Mouse (Mus musculus): ENCODE results near the gene Rab4a.
"Not testable (repeated sequence)": the region's sequence is repeated elsewhere in the genome, so short reads cannot be mapped to it uniquely, and the experiment has no call there.

The Rab4a gene

DNA sequence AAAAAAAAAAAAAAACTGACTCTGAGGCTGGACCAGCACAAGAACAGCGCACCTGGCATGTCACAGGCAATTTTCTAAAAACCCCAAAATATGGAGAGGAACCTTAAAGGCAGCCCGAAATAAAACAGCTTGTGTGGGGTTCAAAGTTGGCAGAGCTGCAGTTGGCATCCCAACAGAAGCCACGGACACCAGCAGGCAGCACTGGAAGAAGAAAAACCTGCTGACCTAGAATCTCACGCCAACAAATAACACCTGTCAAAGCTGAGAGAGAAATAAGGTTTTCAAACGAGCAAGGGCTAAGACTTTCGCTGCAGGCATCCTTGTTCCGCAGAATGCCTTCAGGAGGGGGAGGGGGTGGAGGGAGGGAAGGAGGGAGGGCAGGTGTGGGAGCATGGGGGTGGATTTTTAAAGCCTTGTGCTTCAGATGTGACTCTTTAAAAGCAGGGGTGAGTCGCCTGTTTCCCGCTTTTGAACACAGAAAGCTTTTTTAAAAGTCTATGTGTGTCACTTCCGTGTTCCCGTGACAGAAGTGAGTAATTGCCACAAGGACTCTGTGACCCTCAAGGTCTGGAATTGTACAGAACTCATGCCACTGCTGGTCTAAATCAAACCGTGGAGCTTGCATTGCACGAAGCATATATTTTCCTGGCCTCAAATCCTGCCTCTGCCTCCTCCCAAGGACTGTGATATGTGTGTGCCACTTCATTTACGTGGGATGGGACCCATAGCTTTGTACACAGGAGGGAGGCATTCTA lies 17.2 kb upstream of the Rab4a start:
- DNase-seq (ENCODE audit: low spot score in 2 of 2): no peak

DNA sequence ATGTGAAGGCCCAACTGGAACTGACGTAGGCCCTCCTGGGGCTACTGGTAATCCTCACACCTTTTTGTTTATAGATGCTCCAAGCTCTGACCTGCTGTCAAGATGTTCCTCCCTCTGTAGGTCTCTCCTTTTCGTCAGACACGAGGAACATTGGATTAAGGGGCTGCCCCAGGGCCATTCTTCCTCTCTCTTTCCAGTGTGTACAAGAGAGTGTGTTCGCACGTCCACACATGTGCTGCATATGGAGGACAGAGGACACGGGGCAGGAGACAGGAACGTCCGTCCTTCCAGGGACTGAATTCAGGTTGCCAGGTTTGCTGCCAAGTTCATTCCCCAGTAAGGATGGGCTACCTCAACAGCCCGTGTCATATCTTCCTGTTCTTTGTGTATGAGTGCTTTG lies 16.3 kb upstream of the Rab4a start:
- no peak for DNase-seq (ENCODE audit: low spot score in 2 of 2)

DNA sequence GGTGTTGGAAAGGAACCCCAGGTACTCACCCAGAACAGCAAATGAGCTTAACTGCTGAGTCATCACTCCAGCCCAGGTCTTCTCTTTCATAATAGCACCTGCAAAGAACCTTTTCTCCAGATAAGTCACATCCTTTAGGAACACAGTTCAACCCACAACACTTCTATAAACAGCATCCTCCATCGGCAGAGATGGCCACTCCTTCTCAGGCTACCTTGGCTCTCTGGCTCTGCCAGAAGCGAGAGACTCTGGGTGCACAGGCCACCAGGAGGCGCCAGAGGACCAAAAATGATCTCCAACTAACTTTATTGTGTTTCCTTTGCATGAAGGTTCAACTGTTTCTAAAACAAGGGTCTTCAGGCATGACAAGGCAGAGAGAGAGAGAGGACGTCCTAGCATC lies 15.8 kb upstream of the Rab4a start:
- DNase-seq (ENCODE audit: low spot score in 2 of 2): peak; percentile 81 to 93

DNA sequence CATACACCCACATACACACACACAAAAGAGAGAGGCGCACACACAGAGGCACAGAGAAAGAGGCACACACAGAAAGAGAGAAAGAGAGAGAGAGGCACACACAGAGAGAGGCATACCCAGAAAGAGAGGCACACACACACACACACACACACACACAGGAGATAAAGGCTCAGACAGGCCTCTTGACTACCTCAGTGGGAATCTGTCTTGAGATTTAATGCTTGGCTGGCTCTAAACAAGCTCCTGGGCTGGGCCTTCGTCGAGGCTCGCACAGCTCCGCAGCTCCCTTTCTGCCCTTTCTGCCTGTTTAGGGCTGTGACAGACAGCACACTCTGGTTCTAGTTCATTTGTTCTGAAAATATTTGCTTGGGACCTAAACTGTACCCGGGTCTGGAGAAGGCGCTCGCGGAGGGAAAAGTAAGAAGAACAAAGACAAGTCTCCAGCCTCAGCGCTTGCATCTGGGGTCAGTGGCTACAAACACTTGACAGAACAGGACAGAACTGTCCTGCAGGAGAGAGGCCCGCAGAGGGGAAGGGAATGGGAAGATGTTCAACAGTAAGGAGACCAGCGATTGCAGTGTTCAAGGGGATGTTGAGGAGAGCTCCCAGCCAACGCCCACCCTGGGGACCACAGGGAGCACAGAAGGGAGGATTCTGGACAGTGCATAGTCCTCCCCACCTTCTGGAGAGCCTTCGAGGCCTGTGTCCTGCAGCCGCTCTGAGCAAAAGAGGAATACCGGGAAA lies 14.5 kb upstream of the Rab4a start:
- DNase-seq (ENCODE audit: low spot score in 2 of 2): no peak

DNA sequence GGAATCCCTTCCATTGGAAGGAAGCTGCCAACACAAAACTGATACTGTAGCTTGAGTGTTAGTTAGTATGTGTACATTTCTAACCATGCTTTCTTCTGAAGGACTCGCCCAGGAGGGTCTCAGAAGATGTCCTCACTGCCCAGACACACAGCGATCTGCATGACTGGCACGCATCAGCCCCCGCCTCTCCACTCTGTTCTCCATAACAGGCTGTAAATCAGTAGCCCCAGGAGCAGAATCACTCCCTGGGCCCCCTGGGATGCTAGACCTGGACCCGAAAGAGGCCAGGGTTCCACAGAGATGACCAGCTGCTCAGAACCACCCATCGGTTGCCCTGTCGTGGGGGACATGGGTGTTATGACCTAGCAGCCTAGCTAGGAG lies 13.9 kb upstream of the Rab4a start:
- DNase-seq (ENCODE audit: low spot score in 2 of 2): no peak

DNA sequence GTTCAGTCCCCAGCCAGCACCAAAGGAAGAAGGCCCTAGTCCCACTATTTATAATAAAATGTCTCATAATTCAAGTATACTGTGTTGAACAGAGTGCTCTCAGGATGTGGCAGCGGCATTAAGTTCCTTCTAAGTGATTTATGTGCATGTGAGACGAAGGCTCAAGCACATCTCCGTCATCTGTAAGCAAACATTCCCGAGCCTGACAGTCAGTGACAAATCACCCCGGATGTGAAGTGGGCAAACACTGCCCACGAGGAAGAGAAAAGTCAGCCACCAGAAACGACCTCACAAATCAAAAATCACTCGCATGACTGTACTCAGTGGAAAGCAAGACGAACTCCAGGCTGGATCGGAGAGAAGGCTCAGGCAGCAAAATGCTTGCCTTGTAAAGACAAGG lies 11.9 kb upstream of the Rab4a start:
- no peak for DNase-seq (ENCODE audit: low spot score in 2 of 2)

DNA sequence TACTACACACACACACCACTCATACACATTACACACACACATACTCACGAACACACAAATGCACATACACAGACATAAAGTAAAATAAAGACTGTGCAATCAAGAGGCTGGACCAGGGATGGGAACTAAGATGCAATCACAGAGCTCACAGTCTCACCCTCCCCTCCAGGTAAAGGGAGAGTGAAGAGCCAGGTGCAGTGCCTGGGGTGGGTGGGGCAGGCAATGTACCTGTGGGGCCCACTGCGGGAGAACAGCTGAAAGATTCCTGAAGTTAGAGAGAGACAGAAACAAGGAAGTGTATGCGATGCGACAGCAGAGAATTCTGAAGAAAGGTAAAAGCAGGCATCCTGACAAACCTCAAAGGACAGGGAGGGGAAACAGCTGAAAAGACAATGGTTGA lies 11.0 kb upstream of the Rab4a start:
- DNase-seq (ENCODE audit: low spot score in 2 of 2): no peak

DNA sequence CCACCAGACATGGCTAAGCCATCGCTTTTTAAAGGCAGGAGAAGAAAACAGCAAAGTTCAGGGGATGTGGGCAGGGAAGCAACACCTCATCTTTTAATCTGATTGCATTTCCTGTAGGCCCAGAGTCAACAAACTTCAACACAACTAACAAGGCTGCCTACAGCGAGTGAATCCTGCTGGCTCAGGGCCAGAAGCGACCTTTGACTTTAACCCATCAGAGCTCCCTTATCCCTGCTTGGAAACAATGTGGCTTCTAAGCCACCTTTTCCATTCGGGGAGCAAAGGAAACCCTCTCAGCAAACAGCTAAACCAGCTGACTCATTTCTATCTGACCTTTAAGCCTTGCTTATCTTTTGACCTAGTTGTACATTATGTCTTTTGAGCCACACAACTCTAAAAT lies 9.0 kb upstream of the Rab4a start:
- no peak for DNase-seq (ENCODE audit: low spot score in 2 of 2)

DNA sequence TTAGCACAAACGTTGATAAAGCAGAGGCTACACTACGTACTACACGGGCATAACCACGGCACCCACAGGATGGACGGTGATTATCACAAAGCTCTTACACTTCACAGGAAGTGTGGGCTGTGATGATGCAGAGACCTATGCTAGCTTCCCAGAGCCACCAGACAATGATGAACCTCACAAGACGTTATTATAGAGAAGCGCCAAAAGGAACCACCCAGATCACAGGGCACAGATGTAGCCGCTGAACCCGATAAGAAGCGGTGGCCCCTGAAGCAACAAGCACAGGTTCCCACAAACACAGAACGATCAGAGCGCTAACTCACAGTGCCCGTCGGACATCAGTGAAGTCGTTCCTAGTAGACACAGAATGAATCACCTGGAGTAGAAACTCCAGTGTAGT lies 7.9 kb upstream of the Rab4a start:
- peak in 1 of 2 experiments; percentile 40 for DNase-seq (ENCODE audit: low spot score in 2 of 2)

DNA sequence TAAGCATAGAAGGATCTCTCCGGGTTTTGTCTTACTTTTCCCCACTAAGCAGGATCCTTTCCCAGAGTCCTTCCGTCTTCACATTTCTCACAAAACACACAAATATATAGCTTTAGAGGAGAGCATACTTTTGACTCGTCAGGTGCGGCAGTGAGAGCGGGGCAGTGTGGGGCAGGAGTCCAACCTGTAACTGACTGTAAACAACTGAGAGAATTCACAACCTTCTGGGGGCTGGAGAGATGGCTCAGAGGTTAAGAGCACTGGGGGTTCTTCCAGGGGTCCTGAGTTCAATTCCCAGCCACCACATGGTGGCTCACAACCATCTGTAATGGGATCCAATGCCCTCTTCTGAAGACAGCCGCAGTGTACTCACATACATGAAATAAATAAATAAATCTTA lies 6.4 kb upstream of the Rab4a start:
- no peak for DNase-seq (ENCODE audit: low spot score in 2 of 2)

DNA sequence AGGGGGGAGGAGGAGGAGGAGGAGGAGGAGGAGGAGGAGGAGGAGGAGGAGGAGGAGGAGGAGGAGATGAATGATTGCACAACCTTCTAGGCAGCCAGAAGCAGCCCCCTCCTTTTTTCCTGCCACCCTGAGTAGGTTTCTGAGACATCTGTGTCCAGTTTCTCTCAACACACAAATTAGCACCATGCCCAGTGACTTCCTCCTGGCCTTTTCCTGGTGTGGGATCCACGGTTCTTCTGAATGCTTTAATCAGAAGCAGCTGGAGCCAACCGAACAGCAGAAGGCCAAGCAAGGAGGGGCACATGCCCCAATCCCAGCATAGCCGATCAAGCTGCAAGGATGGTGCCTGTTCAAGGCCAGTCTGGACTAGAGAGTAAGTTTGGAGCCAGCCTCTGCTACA lies 5.9 kb upstream of the Rab4a start:
- DNase-seq (ENCODE audit: low spot score in 2 of 2): no peak

DNA sequence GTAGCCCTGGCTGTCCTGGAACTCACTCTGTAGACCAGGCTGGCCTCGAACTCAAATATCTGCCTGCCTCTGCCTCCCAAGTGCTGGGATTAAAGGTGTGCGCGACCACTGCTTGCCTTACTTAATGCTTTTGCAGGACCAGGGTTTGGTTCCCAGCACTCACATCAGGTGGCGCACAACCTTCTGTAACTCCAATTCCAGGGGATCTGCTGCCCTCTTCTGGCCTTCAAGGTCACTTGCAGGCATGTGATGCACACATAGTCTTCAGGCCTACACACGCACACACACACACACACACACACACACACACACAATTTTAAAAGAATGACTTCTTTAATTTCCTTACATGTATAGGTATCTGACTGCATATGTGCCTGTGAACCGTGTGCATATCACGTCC lies 4.9 kb upstream of the Rab4a start:
- no peak for DNase-seq (ENCODE audit: low spot score in 2 of 2)

DNA sequence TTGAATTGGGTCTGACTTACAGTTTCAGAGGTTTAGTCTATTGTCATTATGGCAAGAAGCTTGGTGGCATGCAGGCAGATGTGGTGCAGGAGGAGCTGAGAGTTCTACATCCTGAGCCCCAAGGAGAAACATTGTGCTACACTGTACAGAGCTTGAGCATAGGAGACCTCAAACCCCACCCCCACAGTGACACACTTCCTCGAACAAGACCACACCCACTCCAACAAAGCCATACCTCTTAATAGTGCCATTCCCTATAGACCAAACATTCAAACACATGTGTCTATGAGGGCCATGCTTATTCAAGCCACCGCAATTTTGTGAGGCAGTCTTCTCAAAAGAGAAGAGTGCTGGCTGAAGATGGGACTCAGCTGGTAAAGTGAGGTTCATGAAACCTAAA lies 4.2 kb upstream of the Rab4a start:
- DNase-seq (ENCODE audit: low spot score in 2 of 2): no peak

DNA sequence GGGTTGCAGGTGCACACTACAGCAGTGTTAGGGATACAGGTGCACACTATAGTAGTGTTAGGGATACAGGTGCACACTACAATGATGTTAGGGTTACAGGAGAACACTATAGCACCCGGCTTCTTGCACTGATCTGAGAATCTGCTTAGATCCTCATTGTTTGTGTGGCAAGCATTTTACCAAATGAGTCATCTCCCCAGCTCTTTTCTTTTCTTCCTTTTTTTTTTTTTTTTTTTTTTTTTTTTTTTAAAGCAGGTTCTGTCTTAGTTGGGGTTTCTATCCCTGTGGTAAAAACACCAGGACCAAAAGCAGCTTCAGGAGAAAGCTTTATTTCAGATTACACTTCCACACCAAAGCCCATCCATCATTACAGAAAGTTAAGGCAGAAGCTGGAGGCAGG lies 2.1 kb upstream of the Rab4a start:
- no peak for DNase-seq (ENCODE audit: low spot score in 2 of 2)

DNA sequence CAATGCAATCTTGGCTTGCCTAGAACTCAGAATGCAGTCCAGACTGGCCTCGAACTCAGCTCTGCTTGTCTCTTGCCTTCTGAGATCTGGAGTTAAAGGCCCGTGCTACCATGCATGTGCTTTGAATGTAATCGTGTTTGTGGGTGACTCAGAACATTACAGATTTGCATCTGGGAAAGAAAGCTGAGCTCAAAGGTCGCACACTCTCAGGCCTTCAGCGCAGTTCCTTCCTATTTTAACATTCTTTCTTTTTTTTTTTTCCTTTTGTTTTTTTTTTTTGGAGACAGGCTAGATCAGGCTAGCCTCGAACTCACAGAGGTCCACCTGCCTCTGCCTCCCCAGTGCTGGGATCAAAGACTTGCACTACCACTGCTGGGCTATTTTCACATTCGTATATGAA lies 1.2 kb upstream of the Rab4a start:
- no peak for DNase-seq (ENCODE audit: low spot score in 2 of 2)

DNA sequence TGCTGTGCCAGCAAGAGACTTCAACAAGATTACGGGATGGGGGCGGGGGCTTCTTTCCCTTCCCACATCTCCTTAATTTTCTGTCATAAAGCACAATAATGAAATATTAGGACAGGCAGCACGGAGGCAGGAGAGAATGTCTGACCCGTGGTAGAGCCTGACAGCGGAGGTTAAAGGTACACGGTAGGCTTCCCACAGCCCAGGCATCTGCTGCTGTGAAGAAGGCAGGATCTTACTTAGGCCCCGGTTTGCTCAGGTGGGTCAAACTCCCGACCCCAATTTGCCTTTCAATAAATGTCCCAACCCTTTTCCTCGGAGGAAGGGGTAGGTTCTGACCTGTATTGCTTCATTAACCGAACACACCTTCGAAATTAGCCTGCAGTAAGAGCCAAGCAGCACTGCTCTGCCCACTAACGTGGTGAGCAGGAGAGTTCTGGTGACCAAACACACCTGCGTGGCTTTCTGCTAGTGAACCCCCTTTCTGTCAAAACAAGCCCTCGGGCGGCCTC lies 522 bp upstream of the Rab4a start:
- DNase-seq (ENCODE audit: low spot score in 2 of 2): no peak

DNA sequence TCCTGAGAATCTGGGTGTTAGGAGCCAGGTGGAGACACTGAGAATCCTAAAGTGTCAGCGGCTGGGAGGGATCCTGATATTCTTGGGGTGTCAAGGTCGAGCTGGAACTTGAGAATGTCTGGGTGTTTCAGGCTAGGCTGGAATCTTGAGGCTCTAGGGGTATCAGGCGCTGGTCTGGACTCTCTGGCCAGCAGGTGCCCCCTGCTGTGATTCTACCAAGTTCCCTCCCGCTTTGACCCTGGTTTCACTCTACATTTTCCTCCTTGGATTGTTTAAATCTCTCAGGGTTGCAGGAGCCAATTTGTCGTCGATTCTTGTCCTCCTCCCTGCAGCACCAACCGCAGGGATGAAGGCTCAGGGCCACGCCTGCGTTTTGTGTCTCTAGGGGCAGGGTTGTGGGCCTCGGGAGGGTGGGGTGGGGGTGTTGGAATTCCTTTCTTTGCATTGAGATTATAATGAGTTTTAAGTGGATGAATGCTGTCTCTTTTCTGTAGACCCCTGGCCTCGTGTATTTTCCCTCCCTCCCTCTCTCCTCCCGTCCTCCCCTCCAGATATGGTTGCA lies 670 bp downstream of the Rab4a start:
- no peak for DNase-seq (ENCODE audit: low spot score in 2 of 2)

DNA sequence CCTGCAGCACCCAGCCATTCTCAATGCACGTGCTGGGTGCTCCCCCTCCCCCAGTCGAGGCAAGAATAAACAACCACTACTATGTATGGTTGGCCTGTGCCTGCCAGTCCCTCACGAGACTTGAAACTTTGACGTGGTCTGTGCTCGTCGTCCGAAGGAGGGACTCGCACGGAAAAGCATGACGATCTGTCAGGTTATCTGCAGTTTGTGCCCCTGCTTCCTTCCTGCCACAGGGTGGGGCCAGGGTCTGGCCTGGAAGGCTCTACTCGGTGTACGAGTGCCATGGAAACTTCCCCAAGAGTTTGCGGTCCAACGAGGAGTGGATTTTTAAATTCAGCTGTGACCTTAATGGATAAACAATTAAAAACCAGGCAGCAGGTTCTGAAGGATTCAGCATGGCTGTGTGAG lies 1.2 kb downstream of the Rab4a start:
- peak in 1 of 2 experiments; percentile 32 for DNase-seq (ENCODE audit: low spot score in 2 of 2)

DNA sequence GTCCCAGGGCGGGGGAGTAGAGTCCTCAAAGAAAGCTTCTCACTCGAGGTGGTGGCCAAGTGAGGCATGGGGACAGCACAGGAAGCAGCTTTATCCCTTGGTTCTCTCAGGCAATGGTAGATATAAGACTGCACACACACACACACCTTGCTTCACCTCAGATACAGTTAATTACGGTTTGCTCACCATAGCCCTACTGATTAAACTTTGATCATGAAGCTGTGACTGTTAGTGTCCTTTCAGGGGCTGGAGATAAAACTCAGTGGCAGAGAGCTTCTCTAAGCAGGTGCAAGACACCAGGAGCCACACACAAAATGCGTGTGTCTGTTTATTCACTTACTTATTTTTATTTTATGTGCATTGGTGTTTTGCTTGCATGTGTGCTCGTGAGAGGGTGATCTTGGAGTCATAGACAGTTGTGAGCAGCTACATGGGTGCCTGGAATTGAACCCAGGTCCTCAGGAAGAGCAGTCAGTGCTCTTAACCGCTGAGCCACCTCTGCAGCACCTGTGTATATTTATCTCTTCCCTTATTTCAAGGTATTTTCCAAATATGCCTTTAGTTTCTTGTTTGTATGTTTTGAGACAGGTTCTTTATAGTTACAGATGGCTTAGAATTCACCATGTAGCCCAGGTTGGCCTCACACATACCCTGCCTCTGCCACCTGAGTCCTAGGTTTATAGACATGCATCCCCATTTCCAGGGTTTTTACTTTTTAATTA lies 2.2 kb downstream of the Rab4a start:
- DNase-seq (ENCODE audit: low spot score in 2 of 2): no peak

DNA sequence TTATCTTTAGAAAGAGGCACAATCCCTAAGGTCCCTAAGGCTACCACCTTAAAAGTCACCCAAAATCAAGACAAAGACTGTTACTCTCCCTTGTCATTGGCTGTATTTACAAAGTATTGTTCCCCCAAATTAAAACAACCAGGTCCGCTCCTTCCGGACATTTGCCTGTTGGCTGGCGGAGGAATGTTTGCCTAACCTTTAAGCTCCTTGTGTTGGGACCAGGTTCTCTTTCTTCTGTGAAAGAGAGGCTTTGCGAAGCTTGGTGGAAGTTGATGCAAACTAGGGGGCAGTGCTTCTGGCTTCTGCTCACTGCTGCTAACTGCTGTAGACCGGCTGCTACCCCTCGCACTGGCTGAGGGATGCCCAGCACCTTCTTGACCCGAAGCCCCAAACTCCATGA lies 2.9 kb downstream of the Rab4a start:
- no peak for DNase-seq (ENCODE audit: low spot score in 2 of 2)

DNA sequence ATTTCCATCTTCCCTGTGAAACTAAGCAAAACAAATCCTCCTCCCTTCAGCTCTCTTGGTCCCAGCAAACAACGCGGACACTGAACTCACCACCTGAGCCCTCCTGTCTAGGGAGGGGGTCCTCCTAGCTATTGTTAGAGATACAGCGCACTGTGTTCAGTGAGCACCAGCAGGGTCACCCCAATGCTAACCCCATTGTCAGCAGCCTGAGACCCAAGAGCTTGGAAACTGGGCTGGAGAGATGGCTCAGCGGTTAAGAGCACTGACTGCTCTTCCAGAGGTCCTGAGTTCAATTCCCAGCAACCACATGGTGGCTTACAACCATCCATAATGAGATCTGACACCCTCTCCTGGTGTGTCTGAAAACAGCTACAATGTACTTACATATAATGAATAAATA lies 3.6 kb downstream of the Rab4a start:
- not testable (repeated sequence) for DNase-seq (ENCODE audit: low spot score in 2 of 2)

DNA sequence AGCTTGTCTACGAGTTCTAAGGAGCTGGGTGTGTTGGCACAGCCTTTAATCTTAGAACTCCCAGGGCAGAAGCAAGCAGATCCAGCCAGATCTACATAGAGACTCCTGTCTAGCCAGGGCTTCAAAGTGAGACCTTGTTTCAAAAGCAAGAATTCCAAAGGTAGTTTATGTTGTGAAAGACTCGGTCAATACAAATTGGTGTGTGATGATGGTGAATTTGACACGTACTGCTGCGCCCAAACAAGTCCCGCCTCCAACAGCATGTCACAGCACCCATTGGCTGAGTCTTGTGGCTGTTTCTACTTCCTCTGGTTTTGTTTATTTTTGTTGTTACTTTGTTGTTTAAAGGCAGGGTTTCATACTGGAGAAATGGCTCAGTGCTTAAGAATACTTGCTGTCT lies 6.4 kb downstream of the Rab4a start:
- DNase-seq (ENCODE audit: low spot score in 2 of 2): no peak
